Mouse (Mus musculus) erythroblast, embryonic 14.5 days (primary cell): ENCODE results near the gene Fbxo3. TPM values are rescaled to one million over a fixed set of nuclear protein-coding genes. Genes with fewer than 3 reads are reported as not detected.
"Not testable (repeated sequence)": the region's sequence is repeated elsewhere in the genome, so short reads cannot be mapped to it uniquely, and the experiment has no call there.

Experiments used
- H3K27me3 ChIP-seq: 2 replicates; pipeline ENCODE4 v1.6.1; 2012; ENCODE audit warnings: inconsistent platforms; ENCODE audit not compliant: control insufficient read depth
- H3K36me3 ChIP-seq: 2 replicates; pipeline ENCODE4 v1.6.1; 2012; ENCODE audit warnings: mild to moderate bottlenecking, inconsistent platforms; ENCODE audit not compliant: control insufficient read depth
- H3K4me1 ChIP-seq: 2 replicates; pipeline ENCODE4 v1.6.1; 2012; ENCODE audit warnings: inconsistent platforms; ENCODE audit not compliant: control insufficient read depth
- H3K4me3 ChIP-seq: replicated peaks from 2 replicates; pipeline ENCODE3; 2012; ENCODE audit warnings: moderate library complexity, mild to moderate bottlenecking, inconsistent platforms
- H3K9me3 ChIP-seq: 2 replicates; pipeline ENCODE4 v1.6.1; 2012; ENCODE audit warnings: low read length, inconsistent platforms, mixed read lengths; ENCODE audit not compliant: control insufficient read depth
- GATA1 ChIP-seq: IDR thresholded peaks from 2 replicates; pipeline ENCODE4 v1.6.1; 2012; ENCODE audit warnings: low read length, inconsistent platforms, mixed read lengths
- TAL1 ChIP-seq: IDR thresholded peaks from 3 replicates; pipeline ENCODE4 v1.6.1; 2012; ENCODE audit warnings: low read length, inconsistent platforms, mixed read lengths
- polyA plus RNA-seq: library from polyadenylated mRNA; stranded (reverse); fragments of >175 nt; gene quantifications from 2 replicates; pipeline ENCODE4 v1.2.3, GENCODE M21; 2012

Fbxo3 gene
- polyA plus RNA-seq, 1 experiment = 0.70 TPM

DNA sequence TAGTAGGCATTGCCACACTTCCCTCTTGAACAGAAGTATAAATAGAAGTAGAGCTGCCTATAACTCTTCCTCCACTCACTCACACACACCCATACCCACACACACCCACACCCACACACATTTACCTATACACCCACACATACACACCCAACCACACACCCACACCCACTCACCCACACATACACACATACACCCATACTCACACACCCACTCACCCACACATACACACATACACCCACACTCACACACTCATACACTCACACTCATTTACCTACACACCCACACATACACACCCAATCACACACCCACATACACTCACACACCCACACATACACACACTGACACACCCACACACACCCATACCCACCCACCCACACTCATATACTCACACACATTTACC lies 55.0 kb downstream of the Fbxo3 start:
- TF ChIP-seq GATA1 (no peak), TAL1 (no peak)
- H3K27me3 ChIP-seq = no peaks in the 10 kb centered on the region
- H3K4me1 ChIP-seq = peaks cover 50% of the 10 kb centered on the region
- H3K36me3 ChIP-seq = peaks cover 23% of the 10 kb centered on the region
- no peak overlapping the region for H3K4me3 ChIP-seq
- peaks cover 6% of the 10 kb centered on the region for H3K9me3 ChIP-seq

DNA sequence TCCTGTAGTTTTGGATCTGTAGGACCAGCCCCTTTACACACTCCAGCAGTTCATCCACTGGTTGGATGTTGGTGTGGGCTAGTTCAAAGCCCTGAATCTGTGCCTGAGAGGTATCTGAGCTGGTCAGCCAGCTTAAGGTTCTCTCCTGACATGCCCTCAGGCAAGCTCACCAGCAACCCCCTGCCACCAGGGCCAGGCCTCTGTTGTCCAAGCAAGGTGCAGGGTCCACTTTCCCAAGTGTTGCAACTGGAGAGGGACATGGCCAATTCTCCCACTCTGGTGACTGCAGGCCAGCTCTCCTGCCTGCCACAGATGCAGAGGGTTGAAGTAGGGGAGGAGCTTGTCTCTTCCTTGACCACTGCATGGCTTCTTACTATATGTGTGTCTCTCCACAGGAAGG lies 56.5 kb downstream of the Fbxo3 start:
- H3K36me3 ChIP-seq = peaks cover 24% of the 10 kb centered on the region

DNA sequence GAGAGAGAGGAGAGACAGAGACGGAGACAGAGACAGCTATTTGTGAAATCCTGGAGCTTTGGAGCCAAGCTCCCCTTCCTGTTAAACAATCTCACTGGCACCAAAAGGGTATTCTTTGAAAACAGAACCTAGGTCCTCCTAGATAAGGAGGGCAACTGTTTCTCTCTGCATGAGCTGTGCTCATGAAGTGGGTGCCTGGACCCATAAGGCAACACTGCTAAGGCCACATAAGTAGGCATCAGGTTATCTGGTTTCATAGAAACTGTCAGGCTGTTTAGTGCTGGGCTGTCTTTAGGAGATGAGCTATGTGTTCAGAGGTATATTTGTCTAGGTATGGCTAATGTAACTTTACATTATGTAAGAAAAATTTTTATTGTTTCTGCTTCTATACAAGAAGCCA lies 60.0 kb downstream of the Fbxo3 start:
- Histone ChIP-seq H3K4me1 (peaks cover 32% of the 10 kb centered on the region), H3K36me3 (peaks cover 13% of the 10 kb centered on the region)
- H3K4me3 ChIP-seq, H3K9me3 ChIP-seq, H3K27me3 ChIP-seq: not testable (repeated sequence)

More for the DNA sequence above, 56.5 kb downstream of the Fbxo3 start:
- H3K9me3 ChIP-seq, H3K27me3 ChIP-seq, H3K4me3 ChIP-seq: not testable (repeated sequence)
- peaks cover 38% of the 10 kb centered on the region for H3K4me1 ChIP-seq

DNA sequence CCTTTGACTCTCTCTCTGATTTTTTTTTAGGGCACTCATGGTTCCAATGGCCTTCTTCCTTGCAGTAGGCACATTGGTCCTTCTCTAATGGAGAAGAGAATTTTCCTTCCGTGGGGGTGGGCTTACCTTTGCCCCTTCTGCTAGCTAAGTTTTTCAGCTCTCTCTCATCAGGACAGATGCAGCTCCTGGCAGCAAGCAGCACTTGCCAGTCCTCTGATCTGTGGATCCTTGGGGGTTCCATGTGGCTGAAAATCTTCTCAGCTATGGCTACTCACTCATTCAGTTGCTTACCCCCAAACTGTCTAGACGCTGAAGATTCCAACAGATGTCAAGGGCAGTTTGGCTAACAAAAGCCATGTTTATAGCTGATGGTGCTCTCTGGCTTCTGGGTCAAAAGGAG lies 65.8 kb downstream of the Fbxo3 start:
- no peaks in the 10 kb centered on the region for H3K27me3 ChIP-seq
- TF ChIP-seq TAL1 = no peak
- TF ChIP-seq GATA1 = no peak
- H3K9me3 ChIP-seq = no peaks in the 10 kb centered on the region
- H3K4me3 ChIP-seq = no peak overlapping the region
- peaks cover 4% of the 10 kb centered on the region for H3K36me3 ChIP-seq
- H3K4me1 ChIP-seq = peaks cover 52% of the 10 kb centered on the region

DNA sequence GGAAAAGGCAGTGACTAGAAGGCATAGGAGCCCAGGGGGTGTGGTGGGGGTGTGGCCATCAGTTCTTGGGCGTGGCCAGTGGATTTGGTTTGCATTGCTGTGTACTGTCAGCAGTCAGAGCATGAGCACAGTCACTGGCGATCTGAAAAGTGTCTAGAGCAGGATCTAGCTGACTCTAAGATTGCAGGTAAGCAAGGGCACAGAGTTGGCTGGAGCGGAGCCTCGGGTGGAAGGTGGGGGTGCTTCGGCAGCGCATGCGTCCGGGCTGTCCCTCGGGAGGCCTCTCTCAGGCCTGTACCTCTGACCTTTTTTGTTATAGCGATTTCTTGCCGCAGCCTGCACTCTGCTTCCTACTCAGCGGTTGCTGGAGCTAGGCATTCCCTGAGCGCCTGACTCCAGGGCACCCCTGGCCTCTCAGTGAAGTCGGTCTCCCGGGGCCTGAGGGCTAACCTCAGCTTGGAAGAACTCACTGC lies 68.3 kb downstream of the Fbxo3 start, which contains the start of gene Cd59a:
Gene Cd59a, plus strand, starts transcription at position 61 of the 473 bp plus-strand sequence.
- Histone ChIP-seq H3K36me3 (peaks cover 17% of the 10 kb centered on the region), H3K27me3 (no peaks in the 10 kb centered on the region), H3K4me1 (peaks cover 74% of the 10 kb centered on the region), H3K9me3 (no peaks in the 10 kb centered on the region), H3K4me3 (peak within 1 kb of the TSS; percentile 81)
- TF ChIP-seq GATA1 (no peak), TAL1 (no peak)

DNA sequence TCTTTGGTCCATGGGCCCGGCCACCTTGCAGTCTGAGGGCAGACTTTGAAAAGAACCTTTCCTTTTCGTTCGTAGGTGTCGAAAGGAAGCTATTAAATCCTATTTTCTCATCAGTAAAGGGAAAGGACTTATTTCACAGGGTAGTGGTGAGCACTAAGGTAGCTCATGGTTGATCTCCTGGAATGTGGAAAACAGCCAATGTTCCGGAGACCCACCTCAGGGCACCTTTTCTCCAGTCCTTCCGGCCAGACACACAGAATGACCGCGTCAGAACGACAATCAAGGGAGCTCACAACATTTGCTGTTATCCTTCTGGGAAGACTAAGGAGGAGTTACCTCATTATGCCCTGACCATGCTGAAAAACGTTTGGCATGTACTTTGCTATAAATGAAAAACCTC lies 68.7 kb downstream of the Fbxo3 start:
- TF ChIP-seq TAL1 = no peak
- TF ChIP-seq GATA1 = no peak
- peaks cover 18% of the 10 kb centered on the region for H3K36me3 ChIP-seq
- peaks cover 72% of the 10 kb centered on the region for H3K4me1 ChIP-seq
- no peaks in the 10 kb centered on the region for H3K27me3 ChIP-seq
- H3K4me3 ChIP-seq = peak overlapping the region; percentile 81
- H3K9me3 ChIP-seq = no peaks in the 10 kb centered on the region

DNA sequence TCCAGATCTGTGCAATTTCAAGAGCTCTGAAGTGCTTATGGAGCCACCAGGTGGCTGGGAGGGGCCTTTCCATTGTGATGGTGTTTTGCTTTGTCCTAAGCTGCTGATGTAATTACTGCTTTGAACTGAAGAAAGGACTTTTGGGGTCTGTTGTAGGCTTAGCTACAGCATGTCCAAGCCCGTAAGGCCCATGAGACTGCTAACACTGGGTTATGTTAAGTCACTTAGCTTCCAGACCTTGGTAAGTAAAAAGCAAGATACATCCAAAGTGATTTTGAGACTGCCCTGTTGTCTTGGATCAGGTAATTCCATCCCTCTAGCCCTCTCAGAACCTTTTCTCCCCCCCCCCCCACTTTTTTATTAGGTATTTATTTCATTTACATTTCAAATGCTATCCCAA lies 69.3 kb downstream of the Fbxo3 start:
- H3K36me3 ChIP-seq = peaks cover 21% of the 10 kb centered on the region
- H3K27me3 ChIP-seq, H3K9me3 ChIP-seq: not testable (repeated sequence)
- H3K4me3 ChIP-seq = peak overlapping the region; percentile 81
- peaks cover 70% of the 10 kb centered on the region for H3K4me1 ChIP-seq

DNA sequence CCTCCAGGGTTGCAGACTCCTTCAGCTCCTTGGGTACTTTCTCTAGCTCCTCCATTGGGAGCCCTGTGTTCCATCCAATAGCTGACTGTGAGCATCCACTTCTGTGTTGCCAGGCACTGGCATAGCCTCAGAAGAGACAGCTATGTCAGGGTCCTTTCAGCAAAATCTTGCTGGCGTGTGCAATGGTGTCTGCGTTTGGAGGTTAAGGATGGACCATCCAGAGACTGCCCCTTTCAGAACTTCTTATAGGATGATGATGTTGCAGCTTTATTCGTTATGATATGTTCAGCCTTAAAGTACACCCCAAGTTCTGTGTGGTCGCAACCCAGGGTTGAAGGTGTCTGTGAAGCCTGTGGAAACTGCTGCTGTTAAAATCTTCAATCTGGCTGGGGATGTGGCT lies 69.9 kb downstream of the Fbxo3 start:
- Histone ChIP-seq H3K4me3 (peak overlapping the region; percentile 55), H3K36me3 (peaks cover 25% of the 10 kb centered on the region), H3K4me1 (peaks cover 68% of the 10 kb centered on the region)
- not testable (repeated sequence) for H3K9me3 ChIP-seq, H3K27me3 ChIP-seq

DNA sequence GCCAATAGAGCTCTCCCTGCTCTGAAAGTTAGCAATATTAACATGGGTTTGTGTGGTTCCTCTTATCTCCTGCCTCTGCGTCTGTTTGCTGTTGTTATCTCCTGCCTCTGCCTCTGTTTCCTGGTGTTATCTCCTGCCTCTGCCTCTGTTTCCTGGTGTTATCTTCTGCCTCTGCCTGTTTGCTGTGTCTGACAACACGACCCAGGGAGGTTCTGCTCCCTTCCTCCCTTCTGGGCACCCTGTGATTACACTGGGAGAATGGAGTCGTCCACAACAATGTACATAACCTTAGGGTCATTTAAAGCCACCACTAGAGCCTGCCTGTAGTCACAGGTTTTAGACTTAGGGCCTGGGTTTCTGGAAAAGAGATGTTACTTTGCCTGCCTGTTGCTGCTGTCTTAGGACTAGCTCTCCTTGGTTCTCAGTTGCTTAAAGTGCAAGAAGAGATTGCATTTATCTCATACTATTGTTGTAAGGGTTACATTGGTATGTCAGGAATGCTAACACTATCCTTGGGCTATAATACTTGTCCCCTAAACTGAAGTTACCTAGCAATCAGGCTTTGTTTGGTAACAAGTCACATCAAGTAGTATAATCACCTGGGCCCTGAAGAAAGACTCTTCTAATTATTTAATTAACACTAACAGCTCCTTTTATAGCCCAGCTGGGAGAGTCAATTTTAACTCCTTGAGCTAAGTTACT lies 71.2 kb downstream of the Fbxo3 start:
- H3K4me1 ChIP-seq = peaks cover 66% of the 10 kb centered on the region
- no peaks in the 10 kb centered on the region for H3K27me3 ChIP-seq
- H3K36me3 ChIP-seq = peaks cover 36% of the 10 kb centered on the region
- TF ChIP-seq TAL1 = peak; percentile 67
- TF ChIP-seq GATA1 = peak; percentile 84
- H3K4me3 ChIP-seq = peak overlapping the region; percentile 34
- no peaks in the 10 kb centered on the region for H3K9me3 ChIP-seq

DNA sequence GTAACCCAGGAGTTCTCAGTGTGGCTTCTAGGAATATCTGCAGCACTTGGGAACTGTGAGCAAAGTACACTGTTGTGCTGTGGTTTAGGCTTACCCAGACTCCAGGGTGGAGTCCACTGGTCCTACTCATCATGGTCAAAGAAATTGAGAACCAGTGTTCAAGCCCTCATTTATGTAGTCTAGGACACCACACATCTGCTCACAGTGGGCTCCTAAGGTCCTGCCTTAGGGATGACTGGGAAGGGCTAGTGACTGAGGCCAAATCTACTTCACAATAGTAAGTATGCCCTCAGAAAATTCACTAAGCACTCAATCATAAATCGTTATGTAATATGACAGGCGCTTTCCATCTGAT lies 71.7 kb downstream of the Fbxo3 start:
- Histone ChIP-seq H3K27me3 (no peaks in the 10 kb centered on the region), H3K4me1 (peaks cover 65% of the 10 kb centered on the region), H3K4me3 (peak overlapping the region; percentile 34), H3K36me3 (peaks cover 39% of the 10 kb centered on the region), H3K9me3 (no peaks in the 10 kb centered on the region)
- TF ChIP-seq TAL1 = no peak
